Mouse (Mus musculus): ENCODE measurements around the gene Mvb12b. TPM values are rescaled to one million over a fixed set of nuclear protein-coding genes. Genes with fewer than 3 reads are reported as not detected.

Mvb12b gene
- polyA plus RNA-seq, 1 experiment from 2014 or later: 16.6 TPM

DNA sequence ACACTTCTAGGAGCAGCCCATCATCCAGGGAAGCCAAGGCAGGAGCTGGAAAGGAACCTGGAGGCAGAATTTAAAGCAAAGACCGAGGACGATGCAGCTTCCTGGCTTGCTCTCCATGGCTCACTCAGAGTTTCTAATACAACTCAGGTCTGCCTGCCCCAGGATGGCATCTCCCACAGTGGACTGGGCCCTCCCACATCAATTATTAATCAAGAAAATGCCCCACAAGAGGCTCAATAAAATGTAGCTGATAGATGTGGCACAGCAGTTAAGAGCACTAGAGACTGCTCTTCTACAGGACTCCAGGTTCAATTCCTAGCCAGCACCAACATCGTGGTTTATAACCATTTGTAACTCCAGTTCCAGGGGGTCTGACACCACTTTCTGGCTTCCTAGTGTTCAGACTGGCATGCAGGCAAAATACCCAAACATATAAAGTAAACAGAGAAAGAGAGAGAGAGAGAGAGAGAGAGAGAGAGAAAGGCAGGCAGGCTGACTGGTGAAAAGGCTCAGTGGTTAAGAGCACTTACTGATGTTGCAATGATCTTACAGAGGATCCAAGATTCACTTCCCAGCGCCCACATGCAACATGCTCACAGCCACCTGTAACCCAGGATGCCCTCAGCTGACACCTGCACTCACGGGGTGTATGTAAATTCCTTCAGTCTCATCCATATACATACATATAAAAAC, 18.6 kb downstream of the Mvb12b start:
- WGBS: 88% methylated on average over 5 of the region's 5 CpGs
- no peak overlapping the region for H3K27ac ChIP-seq

DNA sequence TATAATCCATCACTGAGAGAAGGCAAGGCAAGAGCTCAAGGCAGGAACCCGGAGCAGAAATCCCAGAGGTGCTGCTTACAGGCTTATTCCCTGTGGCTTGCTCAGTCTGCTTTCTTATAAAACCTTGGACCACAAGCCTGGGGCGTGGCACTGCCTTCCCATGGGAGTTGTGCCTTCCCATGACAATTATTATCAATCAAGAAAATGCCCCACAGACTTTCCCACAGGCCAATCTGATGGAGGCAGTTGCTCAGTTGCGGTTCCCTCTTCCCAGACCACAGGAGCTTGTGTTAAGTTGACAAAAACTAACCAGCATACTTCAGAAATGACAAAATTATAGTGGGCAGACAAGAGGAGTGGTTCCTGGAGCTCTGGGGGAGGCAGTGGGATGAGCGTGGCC, 19.4 kb downstream of the Mvb12b start:
- H3K9me3 ChIP-seq: no peaks in the 10 kb centered on the region
- no peak for DNase-seq (ENCODE audit: low spot score)
- whole genome bisulfite sequencing: 79% methylated on average over 4 of the region's 4 CpGs
- no peak overlapping the region for H3K4me3 ChIP-seq
- H3K36me3 ChIP-seq: peaks cover 22% of the 10 kb centered on the region
- H3K27ac ChIP-seq: no peak overlapping the region
- H3K4me1 ChIP-seq: peaks cover 39% of the 10 kb centered on the region
- H3K27me3 ChIP-seq (ENCODE audit: insufficient read depth, poor library complexity, severe bottlenecking): peaks cover 18% of the 10 kb centered on the region; the same call in 1 of the 2 replicates

More for the DNA sequence above, 18.6 kb downstream of the Mvb12b start:
- no peak for DNase-seq (ENCODE audit: low spot score)
- Histone ChIP-seq H3K27me3 (ENCODE audit: insufficient read depth, poor library complexity, severe bottlenecking) (peaks cover 26% of the 10 kb centered on the region; the same call in 1 of the 2 replicates), H3K4me3 (no peak overlapping the region), H3K9me3 (no peaks in the 10 kb centered on the region), H3K4me1 (peaks cover 45% of the 10 kb centered on the region), H3K36me3 (peaks cover 30% of the 10 kb centered on the region)

DNA sequence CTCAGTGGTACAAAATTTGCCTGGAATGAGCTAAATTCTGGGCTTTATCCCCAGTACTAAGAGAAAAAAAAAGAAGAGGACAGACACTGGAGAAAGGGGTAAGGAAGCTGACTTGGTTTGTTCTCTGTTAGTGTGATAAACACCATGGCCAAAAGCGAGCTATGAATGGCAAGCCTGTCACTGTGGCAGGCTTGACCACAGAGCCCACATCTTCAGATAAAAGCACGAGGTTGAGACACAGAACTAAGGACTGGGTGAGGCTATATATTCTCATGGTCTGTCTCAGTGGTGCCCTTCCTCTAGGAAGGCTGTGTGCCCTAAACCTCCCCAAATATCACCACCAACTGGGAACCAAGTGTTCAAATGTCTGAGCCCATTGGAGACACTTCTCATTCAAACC, 31.0 kb downstream of the Mvb12b start:
- 33% methylated on average over 2 of the region's 2 CpGs for WGBS
- Histone ChIP-seq H3K9me3 (no peaks in the 10 kb centered on the region), H3K4me3 (no peak overlapping the region), H3K27me3 (ENCODE audit: insufficient read depth, poor library complexity, severe bottlenecking) (peaks cover 19% of the 10 kb centered on the region; the same call in 1 of the 2 replicates), H3K36me3 (no peaks in the 10 kb centered on the region), H3K4me1 (peaks cover 25% of the 10 kb centered on the region), H3K27ac (peak overlapping the region; percentile 2; the same call in 1 of the 2 replicates)
- no peak for DNase-seq (ENCODE audit: low spot score)

DNA sequence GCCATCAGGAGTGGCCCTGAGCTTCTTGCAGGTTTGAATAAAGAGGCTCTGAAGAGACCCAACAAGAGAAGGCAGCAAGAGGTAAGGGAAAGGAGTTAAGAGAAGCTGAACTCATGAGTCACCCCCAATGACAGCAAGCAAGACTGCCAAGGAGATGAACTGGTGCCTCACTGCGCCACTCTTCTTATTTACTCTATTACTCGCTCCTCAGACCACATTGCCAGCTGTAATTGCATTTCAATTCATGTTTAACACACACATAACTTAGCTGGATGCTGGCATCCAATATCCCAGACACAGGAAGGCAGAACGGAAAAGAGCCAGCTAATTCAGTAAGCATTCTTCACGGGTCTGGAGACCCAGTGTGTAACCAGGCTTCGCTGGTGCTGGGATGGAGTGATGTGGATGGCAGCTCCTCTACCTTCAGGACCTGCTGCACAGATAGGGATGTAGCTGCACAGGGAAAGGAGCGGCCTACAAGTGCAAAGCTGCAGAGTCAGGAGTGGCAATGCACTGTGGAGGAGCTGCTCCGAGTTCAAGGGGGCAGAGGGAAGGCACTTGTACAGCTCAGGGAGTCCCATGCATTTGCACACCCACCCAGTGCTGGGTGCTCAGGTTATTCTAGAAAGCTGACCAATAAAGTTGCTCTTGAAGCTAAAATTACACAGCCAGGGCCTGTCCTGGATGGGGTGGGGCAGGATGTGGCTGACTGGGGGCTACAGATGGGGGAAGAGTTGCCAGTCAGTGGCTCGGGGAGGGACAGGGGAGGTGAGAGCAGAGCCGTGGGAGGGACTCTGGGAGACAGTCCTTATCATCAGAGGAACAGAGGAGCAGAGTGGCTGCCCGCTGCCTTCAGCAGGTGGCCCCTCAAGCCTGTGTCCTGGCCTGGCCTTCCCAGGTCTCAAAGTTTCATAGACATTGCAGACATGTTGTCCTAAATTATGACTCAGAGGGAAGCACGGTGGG, 34.5 kb downstream of the Mvb12b start:
- Histone ChIP-seq H3K4me1 (peaks cover 22% of the 10 kb centered on the region), H3K9me3 (no peaks in the 10 kb centered on the region), H3K36me3 (peaks cover 2% of the 10 kb centered on the region; the same call in 1 of the 2 replicates), H3K4me3 (no peak overlapping the region), H3K27me3 (ENCODE audit: insufficient read depth, poor library complexity, severe bottlenecking) (peaks cover 39% of the 10 kb centered on the region), H3K27ac (peak overlapping the region; percentile 70)
- WGBS: 59% methylated on average over 11 of the region's 11 CpGs
- peak; percentile 93 for DNase-seq (ENCODE audit: low spot score)

DNA sequence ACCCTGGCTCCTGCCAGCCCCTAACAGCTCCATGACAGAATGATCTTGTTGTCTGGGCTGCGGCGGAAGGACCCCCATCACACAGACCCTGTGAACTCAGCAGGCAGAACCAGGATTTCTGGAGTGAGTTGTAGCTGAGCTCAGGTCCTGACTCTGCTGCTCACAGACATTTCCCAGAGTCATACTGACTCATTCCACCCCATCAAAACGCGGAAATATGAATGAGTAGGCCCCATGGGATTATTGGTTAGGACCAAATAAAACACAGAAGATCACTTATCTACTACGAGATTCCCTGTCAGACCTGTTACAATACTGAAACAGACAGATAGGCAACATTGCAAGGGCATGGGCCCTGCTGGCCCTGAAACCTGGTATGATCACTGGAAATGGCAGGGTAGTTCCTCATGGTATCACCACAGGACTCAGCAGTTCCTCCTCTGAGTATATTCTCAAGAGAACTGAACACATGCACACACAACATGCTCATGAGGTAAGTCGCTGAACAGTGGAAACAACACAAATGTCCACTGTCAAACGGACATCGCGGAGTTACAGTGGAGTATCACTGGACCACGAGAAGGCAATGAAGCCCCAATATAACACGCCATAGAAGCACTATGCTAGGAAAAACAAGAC, 40.4 kb downstream of the Mvb12b start:
- Histone ChIP-seq H3K4me1 (peaks cover 50% of the 10 kb centered on the region), H3K36me3 (peaks cover 4% of the 10 kb centered on the region; the same call in 1 of the 2 replicates), H3K27ac (peak overlapping the region; percentile 42; the same call in 1 of the 2 replicates), H3K9me3 (no peaks in the 10 kb centered on the region), H3K4me3 (no peak overlapping the region), H3K27me3 (ENCODE audit: insufficient read depth, poor library complexity, severe bottlenecking) (peaks cover 58% of the 10 kb centered on the region)
- WGBS: 86% methylated on average over 11 of the region's 11 CpGs
- DNase-seq (ENCODE audit: low spot score): no peak

DNA sequence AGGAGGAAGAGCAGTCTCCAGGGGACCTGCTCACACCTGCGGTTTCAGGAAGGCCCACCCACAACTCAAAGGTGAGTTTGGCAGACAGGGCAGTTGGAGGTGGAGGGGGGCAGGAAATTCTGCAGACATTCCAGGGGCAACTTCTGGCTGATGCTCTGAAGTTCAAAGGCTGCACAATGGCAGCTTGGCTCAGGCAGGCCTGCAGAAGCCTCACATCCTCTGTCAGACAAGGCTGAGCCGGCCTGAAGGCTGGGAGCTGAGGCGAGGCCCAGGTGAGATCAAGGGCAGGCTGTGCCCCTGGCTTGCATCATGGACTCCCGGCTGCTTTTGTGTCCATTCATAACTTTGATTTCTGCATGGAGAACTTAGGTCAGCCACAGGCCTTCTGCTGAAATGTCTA, 41.1 kb downstream of the Mvb12b start:
- Histone ChIP-seq H3K27ac (no peak overlapping the region), H3K36me3 (peaks cover 4% of the 10 kb centered on the region; the same call in 1 of the 2 replicates), H3K27me3 (ENCODE audit: insufficient read depth, poor library complexity, severe bottlenecking) (peaks cover 65% of the 10 kb centered on the region), H3K9me3 (no peaks in the 10 kb centered on the region), H3K4me1 (peaks cover 54% of the 10 kb centered on the region), H3K4me3 (no peak overlapping the region)
- WGBS: 67% methylated on average over 4 of the region's 4 CpGs
- no peak for DNase-seq (ENCODE audit: low spot score)

DNA sequence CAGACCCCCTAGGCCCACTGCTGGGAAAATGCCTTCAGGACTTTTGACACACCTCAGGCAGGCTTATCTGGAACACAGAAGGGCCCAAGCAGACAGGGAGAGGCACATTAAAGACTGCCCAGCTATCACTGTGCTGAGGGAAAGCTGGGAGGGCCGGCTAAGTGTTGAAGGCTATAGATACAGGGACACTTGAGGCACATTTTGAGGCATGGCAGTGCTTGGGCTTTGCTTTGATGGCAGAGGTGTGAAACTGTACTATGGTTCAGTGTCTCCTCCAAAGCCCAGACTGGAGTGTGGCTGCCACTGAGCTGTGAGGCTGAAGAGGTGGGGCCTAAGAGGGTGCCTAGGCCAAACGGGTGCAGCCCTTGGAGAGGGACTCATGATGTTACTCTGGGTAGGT, 44.1 kb downstream of the Mvb12b start:
- peak overlapping the region; percentile 72; the same call in 1 of the 2 replicates for H3K27ac ChIP-seq
- peaks cover 75% of the 10 kb centered on the region for H3K27me3 ChIP-seq (ENCODE audit: insufficient read depth, poor library complexity, severe bottlenecking)
- DNase-seq (ENCODE audit: low spot score): peak; percentile 93
- H3K36me3 ChIP-seq: peaks cover 3% of the 10 kb centered on the region; the same call in 1 of the 2 replicates
- no peak overlapping the region for H3K4me3 ChIP-seq
- H3K4me1 ChIP-seq: peaks cover 67% of the 10 kb centered on the region
- 19% methylated on average over 2 of the region's 2 CpGs for WGBS
- no peaks in the 10 kb centered on the region for H3K9me3 ChIP-seq

DNA sequence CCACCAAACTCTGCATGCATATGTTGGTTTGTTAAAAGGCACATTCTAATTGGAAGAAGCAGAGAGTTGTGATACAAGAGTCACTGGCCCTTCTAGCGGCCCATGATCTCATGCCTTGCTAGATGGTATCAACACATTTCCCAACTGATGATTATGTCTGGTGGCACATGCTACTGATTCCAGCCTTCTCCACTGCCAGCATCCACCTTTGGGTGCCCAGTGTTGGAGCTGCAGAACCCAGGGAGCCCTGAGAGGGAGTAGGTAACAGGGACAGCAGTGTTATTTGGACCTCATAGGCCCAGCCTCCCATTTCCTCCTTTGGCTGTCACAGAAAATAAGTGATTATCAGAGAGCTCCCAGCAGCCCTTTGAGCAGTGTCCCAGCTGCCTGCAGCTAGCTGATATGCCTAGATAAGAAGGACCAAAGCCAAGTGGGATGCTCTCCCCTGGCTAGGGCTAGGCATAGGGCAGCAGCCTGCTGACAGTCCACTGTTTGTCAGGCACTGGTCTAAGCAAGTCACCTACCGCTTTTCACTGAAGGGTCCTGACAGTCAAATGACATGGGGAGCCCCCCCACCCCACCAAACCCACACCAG, 44.7 kb downstream of the Mvb12b start:
- Histone ChIP-seq H3K9me3 (no peaks in the 10 kb centered on the region), H3K27ac (peak overlapping the region; percentile 72), H3K4me3 (no peak overlapping the region; the same call in 1 of the 2 replicates), H3K27me3 (ENCODE audit: insufficient read depth, poor library complexity, severe bottlenecking) (peaks cover 77% of the 10 kb centered on the region), H3K4me1 (peaks cover 70% of the 10 kb centered on the region), H3K36me3 (peaks cover 3% of the 10 kb centered on the region; the same call in 1 of the 2 replicates)
- DNase-seq (ENCODE audit: low spot score): peak; percentile 95
- 51% methylated on average over 2 of the region's 2 CpGs for WGBS

DNA sequence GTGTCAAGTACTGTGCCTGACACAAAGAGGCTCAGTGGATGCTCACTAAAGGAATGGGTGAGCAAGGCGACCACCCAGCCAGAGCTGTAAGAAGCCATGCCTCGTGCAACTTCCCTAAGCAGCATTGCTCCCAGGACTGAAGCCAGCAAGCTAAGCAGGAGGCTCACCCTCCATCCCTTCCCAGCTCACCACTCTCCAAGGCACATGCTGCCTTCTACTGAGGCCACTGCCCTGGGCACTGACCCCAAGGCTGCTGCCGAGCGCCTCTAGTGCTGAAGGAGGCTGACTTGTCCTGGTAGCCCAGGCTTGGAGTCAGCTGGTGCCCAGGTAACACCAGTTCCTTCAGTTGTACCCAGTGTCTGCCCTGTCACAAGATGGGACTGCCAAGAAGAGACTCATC, 45.8 kb downstream of the Mvb12b start:
- peaks cover 3% of the 10 kb centered on the region; the same call in 1 of the 2 replicates for H3K36me3 ChIP-seq
- H3K4me3 ChIP-seq: no peak overlapping the region
- H3K9me3 ChIP-seq: no peaks in the 10 kb centered on the region
- DNase-seq (ENCODE audit: low spot score): no peak
- peaks cover 67% of the 10 kb centered on the region for H3K4me1 ChIP-seq
- 75% methylated on average over 4 of the region's 4 CpGs for WGBS
- H3K27me3 ChIP-seq (ENCODE audit: insufficient read depth, poor library complexity, severe bottlenecking): peaks cover 76% of the 10 kb centered on the region
- peak overlapping the region; percentile 76; the same call in 1 of the 2 replicates for H3K27ac ChIP-seq

DNA sequence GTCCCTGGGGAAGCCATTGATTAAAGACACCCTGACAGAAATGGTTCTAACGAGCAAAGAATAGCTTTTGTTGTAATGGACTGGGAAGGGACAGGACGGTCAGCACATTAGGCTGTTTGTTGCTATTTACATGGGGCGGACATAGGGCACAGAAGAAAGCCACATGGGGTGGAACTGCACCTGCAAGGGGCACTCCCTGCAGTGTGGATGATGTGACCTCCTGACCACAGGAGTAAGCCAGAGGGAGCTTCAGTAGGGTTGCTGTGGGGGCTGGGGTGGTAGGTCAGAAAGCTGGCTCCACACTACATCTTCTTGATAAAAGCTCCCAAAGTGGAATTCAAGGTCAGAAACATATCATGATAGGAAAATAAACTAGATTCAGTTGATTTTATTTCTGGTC, 47.3 kb downstream of the Mvb12b start:
- H3K4me3 ChIP-seq: no peak overlapping the region
- H3K27ac ChIP-seq: peak overlapping the region; percentile 8; the same call in 1 of the 2 replicates
- DNase-seq (ENCODE audit: low spot score): no peak
- H3K4me1 ChIP-seq: peaks cover 60% of the 10 kb centered on the region
- H3K36me3 ChIP-seq: peaks cover under 1% of the 10 kb centered on the region; the same call in 1 of the 2 replicates
- no peaks in the 10 kb centered on the region for H3K9me3 ChIP-seq
- peaks cover 77% of the 10 kb centered on the region for H3K27me3 ChIP-seq (ENCODE audit: insufficient read depth, poor library complexity, severe bottlenecking)
- 77% methylated on average over 3 of the region's 3 CpGs for WGBS

DNA sequence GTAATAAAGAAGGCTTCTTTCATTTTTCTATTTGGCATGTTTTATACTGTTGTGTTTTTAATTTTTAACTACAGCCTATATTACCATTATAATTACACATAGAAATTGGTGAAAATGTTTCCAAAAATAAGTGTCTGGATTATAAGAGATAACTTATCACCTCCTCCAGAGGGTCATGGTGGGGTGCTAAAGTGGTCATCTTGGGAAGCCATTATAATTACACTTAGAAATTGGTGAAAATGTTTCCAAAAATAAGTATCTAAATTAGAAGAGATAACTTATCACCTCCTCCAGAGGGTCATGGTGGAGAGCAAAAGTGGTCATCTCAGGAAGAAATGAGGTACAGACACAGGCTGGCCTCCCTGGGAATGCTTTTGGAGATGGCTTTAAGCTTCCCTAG, 48.5 kb downstream of the Mvb12b start:
- peaks cover under 1% of the 10 kb centered on the region; the same call in 1 of the 2 replicates for H3K36me3 ChIP-seq
- H3K27me3 ChIP-seq (ENCODE audit: insufficient read depth, poor library complexity, severe bottlenecking): peaks cover 78% of the 10 kb centered on the region
- H3K4me3 ChIP-seq: no peak overlapping the region
- H3K9me3 ChIP-seq: no peaks in the 10 kb centered on the region
- H3K27ac ChIP-seq: 0 out of 2 replicates have a peak overlapping the region, but pooled peaks have one; percentile 10
- peaks cover 50% of the 10 kb centered on the region for H3K4me1 ChIP-seq
- no peak for DNase-seq (ENCODE audit: low spot score)

DNA sequence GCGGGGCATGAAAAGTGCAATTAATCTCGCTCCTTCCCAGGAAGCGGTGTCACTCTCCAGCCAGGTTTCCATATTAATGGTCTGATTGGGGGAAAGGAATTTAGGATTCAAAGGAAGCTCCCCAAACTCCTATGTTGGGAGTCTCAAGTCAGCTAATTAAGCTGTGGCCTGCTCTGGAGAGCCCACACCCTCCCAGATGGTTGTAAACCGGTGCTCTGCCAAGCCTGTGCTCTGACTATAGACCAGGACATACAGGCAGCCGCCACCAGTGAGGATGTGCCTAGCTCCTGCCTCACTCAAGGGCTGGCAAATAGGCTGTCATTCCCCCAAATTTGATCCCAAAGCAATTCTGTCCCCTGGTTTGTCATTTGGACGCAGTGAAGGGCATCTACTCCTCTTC, 50.4 kb downstream of the Mvb12b start:
- no peak for DNase-seq (ENCODE audit: low spot score)
- Histone ChIP-seq H3K4me3 (no peak overlapping the region), H3K27ac (no peak overlapping the region), H3K4me1 (peaks cover 31% of the 10 kb centered on the region), H3K36me3 (peaks cover 3% of the 10 kb centered on the region; the same call in 1 of the 2 replicates), H3K9me3 (no peaks in the 10 kb centered on the region), H3K27me3 (ENCODE audit: insufficient read depth, poor library complexity, severe bottlenecking) (peaks cover 91% of the 10 kb centered on the region)
- 84% methylated on average over 6 of the region's 6 CpGs for WGBS
